Mouse (Mus musculus) fibroblast of lung, adult 2 months (primary cell): ENCODE measurements around the gene Pnmal2.

Source experiments
- DNase-seq: peaks from one replicate; pipeline ENCODE4 v3.0.0-alpha.2; 2011; ENCODE audit warnings: low read depth

Pnmal2 gene

GRCm38 (mm10) chr7:16917447-16917846 is 27.0 kb upstream of the Pnmal2 start:
- DNase-seq: no peak

- no peak for DNase-seq
Measured at GRCm38 (mm10) chr7:16918014-16918413, 26.5 kb upstream of the Pnmal2 start.

DNA sequence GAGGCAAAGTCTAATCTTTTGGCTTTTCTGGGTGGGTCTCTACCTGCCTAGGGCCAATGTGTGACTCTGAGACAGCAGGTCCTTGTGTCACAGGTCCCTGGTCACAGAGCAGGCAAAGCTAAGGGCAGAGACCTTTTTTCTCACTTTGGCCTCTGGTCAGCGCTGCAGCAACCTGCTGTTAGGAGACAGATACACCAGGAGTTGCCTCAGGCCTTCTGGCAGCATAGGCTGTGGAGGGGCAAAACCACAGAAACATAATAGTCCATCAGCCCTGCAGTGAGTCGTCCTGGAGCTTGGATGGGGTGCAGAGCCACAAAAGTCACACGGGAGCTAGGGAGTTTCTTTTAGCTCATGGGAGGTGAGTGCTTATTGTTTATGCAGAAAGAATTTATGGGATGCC is 25.8 kb upstream of the Pnmal2 start:
- DNase-seq: no peak

DNA sequence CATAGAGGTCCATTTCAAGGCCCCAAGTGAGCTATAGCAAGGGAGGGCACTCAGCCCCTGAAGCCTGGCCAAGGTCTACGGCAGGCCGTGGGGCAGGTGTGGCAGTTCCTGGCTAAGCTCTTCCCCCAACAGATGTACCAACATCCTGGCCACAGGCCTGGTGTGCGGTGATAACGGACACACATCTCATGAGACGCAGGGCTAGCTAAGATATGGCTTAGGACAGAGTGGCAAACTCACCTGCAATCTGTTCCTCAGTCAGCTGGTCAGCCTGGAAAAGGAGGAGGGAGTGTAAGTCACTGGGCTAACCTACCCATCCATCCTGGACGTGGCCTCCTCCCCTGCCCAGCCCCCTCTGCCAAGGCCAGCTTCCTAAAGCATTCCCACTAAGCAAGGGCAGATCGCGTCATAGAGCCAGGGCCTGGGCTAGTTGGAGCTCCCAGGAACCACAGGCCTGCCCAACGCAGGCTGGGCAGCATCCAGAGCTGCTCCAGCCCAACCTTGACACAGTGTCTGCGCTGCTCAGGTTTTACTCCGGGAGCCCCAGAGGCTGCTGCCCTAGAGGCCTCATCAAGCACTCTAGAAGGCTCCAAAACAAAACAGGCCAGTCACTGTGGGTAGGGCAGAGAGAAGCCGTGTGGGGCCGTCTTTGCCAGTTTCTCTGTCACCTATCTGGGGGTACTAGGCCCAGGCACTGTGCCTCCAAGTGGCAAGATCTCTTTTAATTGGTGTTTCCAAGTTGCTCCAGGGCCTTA is 24.9 kb upstream of the Pnmal2 start:
- DNase-seq: no peak

DNA sequence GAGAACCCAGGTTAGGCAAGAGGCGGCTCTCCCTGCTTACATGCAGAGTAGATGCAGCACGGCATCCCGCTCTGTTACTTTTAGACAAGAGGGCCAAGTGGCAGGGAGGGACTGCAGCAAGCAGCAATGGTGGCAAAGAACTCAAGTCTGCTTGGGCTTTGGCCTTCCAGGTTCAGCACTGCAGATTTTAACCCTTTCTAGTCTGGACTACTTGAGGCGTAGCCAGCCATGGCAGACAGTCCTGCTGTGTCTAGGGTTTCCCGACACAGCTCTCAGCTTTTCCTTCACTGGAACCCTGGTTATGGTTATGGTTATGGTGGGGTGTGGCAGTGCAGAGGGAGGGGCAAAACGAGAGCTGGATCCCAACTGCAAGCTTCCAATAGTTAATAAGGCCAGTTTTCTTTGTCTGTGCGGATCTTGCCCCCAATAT is 24.3 kb upstream of the Pnmal2 start:
- no peak for DNase-seq

DNA sequence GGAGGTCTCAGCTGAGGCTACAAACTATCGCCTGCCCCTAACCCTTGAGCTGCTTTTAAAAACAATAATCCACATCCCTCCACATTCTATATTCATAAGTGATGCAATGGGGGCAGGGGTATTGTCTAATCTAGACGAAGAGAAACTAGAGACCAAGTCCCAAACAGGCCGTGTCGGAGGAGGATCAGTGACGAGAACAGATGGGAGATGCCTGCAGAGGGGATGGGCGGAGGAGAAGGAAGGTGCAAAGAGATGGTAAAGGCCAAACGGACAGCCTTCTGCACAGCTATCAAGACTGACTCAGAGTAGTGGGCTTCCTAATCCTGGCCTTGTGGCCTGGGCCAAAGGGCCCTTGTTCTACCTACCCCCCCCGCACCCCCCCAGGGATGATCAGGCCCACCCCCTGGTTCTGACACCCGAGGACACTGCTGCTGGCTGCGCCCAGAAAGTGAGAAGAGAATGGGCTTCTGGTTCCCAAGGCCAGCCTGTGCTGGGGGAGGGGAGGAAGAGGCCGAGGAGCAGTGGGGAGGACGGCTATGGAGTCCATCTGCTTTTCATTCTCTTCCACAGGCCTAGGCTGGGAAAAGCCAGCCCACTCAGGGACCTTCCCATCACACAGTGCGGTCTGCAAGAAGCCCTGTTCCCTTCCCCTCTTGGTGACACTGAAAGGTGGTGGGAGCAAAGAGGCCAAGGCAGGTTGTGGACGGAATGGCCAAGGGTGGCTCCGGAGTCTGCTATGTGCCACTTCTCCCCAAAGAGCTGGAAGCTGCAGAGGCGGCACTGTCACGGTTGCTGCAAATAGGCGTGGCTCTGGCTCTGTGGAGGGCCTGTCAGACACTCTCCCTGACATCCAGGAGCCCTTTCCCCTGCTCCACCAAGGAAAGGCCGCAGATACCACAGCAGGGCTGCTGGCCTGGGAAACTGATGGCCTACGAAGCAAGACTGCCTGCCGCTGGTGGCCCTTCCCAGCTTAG is 23.4 kb upstream of the Pnmal2 start:
- DNase-seq: no peak

DNA sequence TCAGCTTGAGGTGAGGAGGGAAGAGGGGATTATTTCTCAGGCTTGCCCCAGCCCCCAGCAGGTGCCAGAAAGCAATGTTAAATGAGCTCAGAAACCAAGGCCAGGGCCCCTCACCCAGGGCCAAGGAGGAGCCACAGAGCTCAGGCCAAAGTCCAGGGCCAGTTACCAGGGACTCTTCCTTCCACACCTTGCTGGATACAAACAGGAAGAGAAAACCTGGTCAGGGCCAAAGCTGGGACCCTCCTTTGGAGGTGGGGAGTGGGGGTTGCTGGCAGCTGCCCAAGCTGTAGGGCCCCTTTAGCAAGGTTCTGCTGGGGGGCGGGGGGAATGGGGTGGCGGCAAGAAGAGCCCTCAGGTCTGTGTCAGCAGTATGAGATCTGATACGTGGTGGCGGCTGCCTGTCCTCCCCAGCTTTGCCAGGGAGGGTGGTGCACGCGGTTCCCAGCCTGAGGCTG is 22.6 kb upstream of the Pnmal2 start:
- no peak for DNase-seq

DNA sequence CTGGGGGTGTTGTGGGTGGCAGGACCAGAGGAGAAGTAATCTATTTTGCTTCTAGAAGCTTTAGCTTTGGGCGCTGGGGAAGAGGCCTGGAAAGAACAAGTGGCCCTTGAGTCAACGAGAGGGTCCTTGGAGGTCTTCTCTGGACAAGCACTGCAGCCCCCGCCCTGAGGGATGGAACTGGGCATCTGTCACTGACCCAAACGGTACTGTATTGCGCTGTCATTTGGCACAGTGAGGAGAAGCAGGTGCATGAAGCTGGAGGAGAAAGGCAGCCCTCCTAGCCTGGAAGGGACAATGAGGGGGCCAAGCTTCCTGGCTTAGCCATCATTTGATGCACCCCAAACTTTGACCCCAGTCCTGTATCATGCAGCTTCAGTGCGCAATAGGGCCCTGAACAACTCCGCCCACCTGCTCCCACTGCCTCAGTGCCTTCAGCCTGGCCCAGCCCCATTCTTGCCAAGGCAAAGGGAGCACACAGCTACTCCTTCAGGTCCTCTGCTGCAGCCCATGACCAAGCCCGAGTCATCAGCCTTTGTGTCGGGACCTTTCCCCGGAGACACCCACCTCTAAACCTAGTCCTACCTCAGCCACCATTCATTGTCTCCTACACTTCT is 22.0 kb upstream of the Pnmal2 start:
- no peak for DNase-seq

DNA sequence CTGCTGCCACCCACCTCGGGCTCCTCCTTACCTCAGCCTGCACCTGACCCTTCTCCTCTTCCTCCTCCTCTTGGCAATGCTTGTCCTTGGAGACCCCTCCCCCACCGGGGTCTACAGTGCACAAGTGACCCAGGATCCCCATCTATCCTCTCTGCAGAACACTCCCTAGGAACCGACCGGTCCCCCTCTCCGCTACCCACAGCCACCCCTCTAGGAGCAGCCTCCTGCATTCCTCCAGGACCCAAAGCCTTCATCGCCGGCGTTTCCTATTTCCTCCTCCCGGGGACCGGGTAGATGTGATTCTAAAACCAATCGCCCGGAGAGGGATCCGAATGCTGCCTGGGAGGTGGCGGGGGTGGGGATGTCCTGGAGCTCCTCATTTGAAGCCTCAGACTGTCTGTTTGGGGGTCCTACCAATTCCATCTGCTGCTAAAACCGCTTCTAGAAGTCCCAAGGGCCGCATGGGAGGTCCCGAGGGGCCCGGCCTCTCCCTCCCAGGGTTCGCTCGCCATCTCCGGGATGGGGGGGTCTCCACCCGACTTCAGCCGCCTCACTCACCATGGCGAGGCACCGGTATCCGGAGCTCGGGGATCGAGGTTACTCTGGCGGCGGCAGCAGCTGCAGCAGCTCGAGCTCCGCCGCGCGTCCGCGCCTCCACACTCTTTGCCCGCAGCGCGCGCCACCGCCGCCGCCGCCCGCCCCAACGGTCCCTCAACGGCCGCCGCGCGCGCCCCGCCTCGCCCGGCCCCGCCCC is 21.0 kb upstream of the Pnmal2 start:
- DNase-seq: no peak

DNA sequence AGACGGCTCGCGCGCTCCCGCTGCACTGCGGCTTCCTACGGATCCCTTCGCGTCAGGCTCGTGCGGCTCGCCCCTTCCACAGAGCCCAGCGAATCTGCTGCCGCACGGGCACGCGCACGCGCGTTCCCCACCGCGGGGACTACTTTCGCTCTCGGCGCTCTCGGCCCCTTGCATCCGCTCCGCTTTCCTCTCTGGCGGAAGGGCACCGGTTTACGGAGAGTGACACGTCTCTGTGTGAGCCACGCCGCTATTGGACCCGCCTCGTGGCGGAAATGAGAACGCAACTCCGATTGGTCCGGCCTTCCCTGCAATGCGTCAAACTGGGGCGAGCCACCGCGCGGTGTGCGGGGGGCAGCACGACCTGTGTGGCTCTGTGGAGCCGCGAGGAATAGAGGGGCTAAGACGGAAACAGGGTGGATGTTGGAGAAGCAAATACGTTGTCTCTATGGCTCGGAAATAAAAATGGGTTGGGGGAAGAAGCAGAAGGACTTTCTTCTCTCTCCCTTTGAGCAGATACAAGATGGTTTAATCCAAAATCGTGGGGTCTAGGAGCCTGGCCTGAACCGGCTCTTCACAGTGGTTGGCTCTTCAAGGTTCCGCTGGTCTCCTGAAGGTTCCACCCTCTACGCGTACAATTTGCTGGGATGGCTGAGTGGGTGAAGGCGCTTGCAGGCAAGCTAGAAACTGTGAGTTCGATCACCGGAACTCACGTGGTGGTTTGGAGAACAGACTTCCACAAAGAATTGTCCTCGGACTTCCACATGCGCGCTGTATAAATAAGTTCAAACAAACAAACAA is 20.2 kb upstream of the Pnmal2 start, which contains the start of gene Calm3:
Calm3 (minus strand) TSS at position 78 of the 798 bp plus-strand sequence.
- peak; percentile 98 for DNase-seq

GRCm38 (mm10) chr7:16928341-16928740 is 16.1 kb upstream of the Pnmal2 start:
- DNase-seq: no peak

DNA sequence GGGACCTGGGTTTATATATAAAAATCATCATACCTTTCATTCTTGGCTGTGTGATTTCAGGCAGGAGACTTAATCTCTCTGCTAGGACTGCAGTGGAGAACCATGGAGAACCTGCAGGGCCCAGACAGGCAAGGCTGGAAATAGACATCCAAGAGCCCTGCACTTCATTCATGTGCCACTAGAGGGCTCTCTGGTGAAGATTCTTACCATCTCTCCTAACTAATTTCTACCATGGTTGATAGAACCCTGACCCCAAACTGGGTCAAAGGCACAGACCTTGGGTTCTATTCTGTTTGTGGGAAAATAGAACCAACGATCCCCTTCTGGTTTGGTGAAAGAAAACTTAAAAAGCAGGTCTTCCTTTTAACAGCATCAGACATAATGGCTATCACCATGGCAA is 13.6 kb upstream of the Pnmal2 start:
- DNase-seq: no peak

GRCm38 (mm10) chr7:16931968-16932627 is 12.4 kb upstream of the Pnmal2 start:
- DNase-seq: no peak

GRCm38 (mm10) chr7:16932704-16933577 is 11.5 kb upstream of the Pnmal2 start:
- no peak for DNase-seq

DNA sequence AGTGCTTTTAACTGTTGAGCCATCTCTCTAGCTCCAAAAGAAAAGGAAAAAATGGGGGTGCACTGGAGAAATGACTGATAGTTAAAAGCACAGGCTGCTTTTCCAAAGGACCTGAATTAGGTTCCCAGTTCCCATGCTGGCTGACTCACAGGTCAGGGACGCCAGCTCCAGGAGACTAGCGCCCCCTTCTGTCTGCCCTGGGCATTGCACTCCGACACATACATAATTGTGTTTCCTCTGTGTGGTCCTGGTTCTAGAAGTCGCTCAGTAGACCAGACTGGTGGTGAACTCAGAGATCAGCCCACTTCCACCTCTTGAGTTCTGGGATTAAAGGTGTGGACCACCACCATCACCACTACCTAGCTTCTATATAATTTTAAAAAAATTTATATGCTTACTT is 7.2 kb upstream of the Pnmal2 start:
- DNase-seq: no peak

DNA sequence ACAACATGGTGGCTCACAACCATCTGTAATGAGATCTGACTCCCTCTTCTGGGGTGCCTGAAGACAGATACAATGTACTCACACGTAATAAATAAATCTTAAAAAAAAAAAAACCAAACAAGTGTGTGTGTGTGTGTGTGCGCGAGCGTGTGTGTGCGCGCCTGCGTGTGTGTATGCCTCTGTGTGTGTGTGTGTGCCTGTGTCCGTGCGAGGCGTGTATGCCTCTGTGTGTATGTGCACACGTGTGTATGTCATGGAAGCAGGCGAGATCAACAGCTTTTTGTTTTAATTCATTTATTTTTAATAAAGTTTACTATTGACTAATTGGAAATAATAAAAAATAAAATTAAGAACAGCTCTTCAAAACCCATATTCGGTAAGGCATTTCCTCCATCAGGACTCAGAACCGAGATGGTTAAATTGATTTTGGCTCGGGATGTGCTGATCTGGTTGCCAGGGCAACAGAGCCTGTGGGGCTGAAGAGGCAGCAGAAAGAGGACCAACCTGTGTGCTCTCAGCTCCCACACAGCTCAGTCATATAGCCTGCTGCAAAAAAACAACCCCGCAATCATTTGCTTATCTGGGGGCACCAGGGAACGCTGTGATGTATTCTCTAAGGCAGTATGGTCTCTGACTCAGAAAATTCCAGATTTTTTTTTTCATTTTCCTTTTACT is 6.2 kb upstream of the Pnmal2 start:
- DNase-seq: no peak

- DNase-seq: no peak
Measured at GRCm38 (mm10) chr7:16940292-16940691, 4.2 kb upstream of the Pnmal2 start.

DNA sequence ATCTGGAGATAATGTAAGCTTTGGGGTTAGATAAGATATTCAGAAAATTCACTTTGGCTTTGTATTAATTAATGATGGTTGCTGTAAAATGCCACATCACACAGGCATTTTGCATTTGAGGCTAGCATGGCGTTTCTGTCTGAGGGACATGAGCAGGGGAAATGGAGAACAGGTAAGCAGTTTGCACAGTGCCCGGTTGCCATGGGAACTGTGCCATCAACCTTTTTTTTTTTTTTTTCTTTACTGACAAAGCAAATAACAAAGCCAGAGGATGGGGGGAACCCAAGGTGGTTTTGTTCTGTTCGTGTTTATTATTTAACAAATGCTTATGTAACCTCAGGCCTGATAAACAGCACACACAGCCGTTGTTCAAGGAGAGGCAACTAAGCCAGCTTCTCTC is 1.6 kb upstream of the Pnmal2 start:
- DNase-seq: no peak

GRCm38 (mm10) chr7:16944808-16945315 is 380 bp downstream of the Pnmal2 start:
- no peak for DNase-seq
